Mouse (Mus musculus) neural tube, embryonic 11.5 days (tissue): ENCODE results near the gene Nucks1. TPM values are rescaled to one million over a fixed set of nuclear protein-coding genes. Genes with fewer than 3 reads are reported as not detected.
"Not testable (repeated sequence)": the region's sequence is repeated elsewhere in the genome, so short reads cannot be mapped to it uniquely, and the experiment has no call there.

Experiments used
- ATAC-seq: fragments of 200-750 bp; cut with Nextera tagmentation; 2 replicates; pipeline ENCODE4 v1.8.0; 2017; ENCODE audit warnings: moderate number of reproducible peaks, mild to moderate bottlenecking, moderate TSS enrichment, moderate library complexity; ENCODE audit not compliant: insufficient read depth, low FRiP score, low TSS enrichment
- DNase-seq: peaks from one replicate; pipeline ENCODE4 v3.0.0-alpha.2; 2015; ENCODE audit warnings: low spot score
- H3K27ac ChIP-seq: fragments of 300-500 bp; sonication (generic); 2 replicates; pipeline ENCODE4 v1.5.1; 2014; ENCODE audit warnings: low read depth, mild to moderate bottlenecking, low read length
- H3K27me3 ChIP-seq: fragments of 300-500 bp; sonication (generic); 2 replicates; pipeline ENCODE4 v1.6.1; 2014; ENCODE audit warnings: mild to moderate bottlenecking, low read length, mixed read lengths; ENCODE audit not compliant: control insufficient read depth, insufficient read depth
- H3K36me3 ChIP-seq: fragments of 300-500 bp; sonication (generic); 2 replicates; pipeline ENCODE4 v1.6.1; 2014; ENCODE audit warnings: mild to moderate bottlenecking, low read length, moderate library complexity, mixed read lengths; ENCODE audit not compliant: control insufficient read depth, insufficient read depth
- H3K4me1 ChIP-seq: fragments of 300-500 bp; sonication (generic); 2 replicates; pipeline ENCODE4 v1.6.1; 2014; ENCODE audit warnings: low read length, mixed read lengths; ENCODE audit not compliant: control insufficient read depth, insufficient read depth
- H3K4me2 ChIP-seq: fragments of 300-500 bp; sonication (generic); 2 replicates; pipeline ENCODE4 v1.6.1; 2014; ENCODE audit warnings: low read depth, mild to moderate bottlenecking, moderate library complexity
- H3K4me3 ChIP-seq: fragments of 300-500 bp; sonication (generic); 2 replicates; pipeline ENCODE4 v1.5.1; 2014; ENCODE audit warnings: low read depth, low read length
- H3K9ac ChIP-seq: fragments of 300-500 bp; sonication (generic); 2 replicates; pipeline ENCODE4 v1.6.1; 2014; ENCODE audit warnings: mild to moderate bottlenecking, low read length
- H3K9me3 ChIP-seq: fragments of 300-500 bp; sonication (generic); 2 replicates; pipeline ENCODE4 v1.6.1; 2016; ENCODE audit warnings: low read length; ENCODE audit not compliant: control insufficient read depth
- WGBS: fragments of 180-500 bp; shearing (Covaris S2); extraction: QIAGEN DNeasy Blood & Tissue Kit; methylation state at CpG from one replicate; pipeline ENCODE4 v1.1.7; 2014; 5-methylcytosine and 5-hydroxymethylcytosine counted together
- polyA plus RNA-seq: library from polyadenylated mRNA; unstranded; fragments of >200 nt; fragmentation: Nextera tagmentation; extraction: Ambion mirVana; gene quantifications from 2 replicates; pipeline ENCODE4 v1.2.1, GENCODE M21; 2014

Nucks1 gene
- polyA plus RNA-seq, 1 experiment from 2014 or later: 50.6 TPM

- Histone ChIP-seq H3K4me1 (peaks cover 4% of the 10 kb centered on the region; the same call in 1 of the 2 replicates), H3K4me2 (no peak overlapping the region), H3K4me3 (no peak overlapping the region), H3K36me3 (no peaks in the 10 kb centered on the region), H3K9ac (no peak overlapping the region), H3K9me3 (no peaks in the 10 kb centered on the region), H3K27ac (no peak overlapping the region), H3K27me3 (no peaks in the 10 kb centered on the region)
- DNase-seq (no peak), ATAC-seq (no peak)
- 93% methylated on average over 3 of the region's 3 CpGs for WGBS
Observed at GRCm38 (mm10) chr1:131908456-131908855, 1.9 kb upstream of the Nucks1 start.

- H3K4me3 ChIP-seq, H3K9ac ChIP-seq, H3K27me3 ChIP-seq, H3K9me3 ChIP-seq, H3K36me3 ChIP-seq, H3K27ac ChIP-seq, H3K4me1 ChIP-seq, ATAC-seq, H3K4me2 ChIP-seq, DNase-seq: not testable (repeated sequence)
- 85% methylated on average over 2 of the region's 2 CpGs for WGBS
Observed at GRCm38 (mm10) chr1:131909236-131909635, 1.1 kb upstream of the Nucks1 start.

- Histone ChIP-seq H3K27ac (peak overlapping the region; percentile 94), H3K4me2 (peak overlapping the region; percentile 78), H3K9me3 (no peaks in the 10 kb centered on the region), H3K27me3 (no peaks in the 10 kb centered on the region), H3K4me1 (peaks cover 4% of the 10 kb centered on the region; the same call in 1 of the 2 replicates), H3K4me3 (peak overlapping the region; percentile 88), H3K9ac (peak overlapping the region; percentile 98), H3K36me3 (no peaks in the 10 kb centered on the region)
- peak; percentile 82 for DNase-seq
- peak; percentile 86 for ATAC-seq
- under 1% methylated on average over 49 of the region's 88 CpGs for whole genome bisulfite sequencing
Observed at GRCm38 (mm10) chr1:131910674-131911558, 582 bp downstream of the Nucks1 start.

GRCm38 (mm10) chr1:131917634-131918033 lies 7.3 kb downstream of the Nucks1 start:
- H3K4me1 ChIP-seq: no peaks in the 10 kb centered on the region
- DNase-seq (no peak), ATAC-seq (no peak)
- no peak overlapping the region for H3K27ac ChIP-seq
- H3K4me2 ChIP-seq: no peak overlapping the region
- H3K9ac ChIP-seq: no peak overlapping the region
- 89% methylated on average over 6 of the region's 6 CpGs for WGBS
- peaks cover 6% of the 10 kb centered on the region; the same call in 1 of the 2 replicates for H3K36me3 ChIP-seq
- no peaks in the 10 kb centered on the region for H3K27me3 ChIP-seq
- H3K9me3 ChIP-seq: no peaks in the 10 kb centered on the region
- H3K4me3 ChIP-seq: no peak overlapping the region

GRCm38 (mm10) chr1:131919052-131919451 lies 8.7 kb downstream of the Nucks1 start:
- H3K27ac ChIP-seq: no peak overlapping the region
- no peak for DNase-seq
- no peaks in the 10 kb centered on the region for H3K4me1 ChIP-seq
- 100% methylated on average over 2 of the region's 2 CpGs for WGBS
- ATAC-seq: no peak
- H3K9ac ChIP-seq: no peak overlapping the region
- peaks cover 6% of the 10 kb centered on the region; the same call in 1 of the 2 replicates for H3K36me3 ChIP-seq
- H3K4me2 ChIP-seq: no peak overlapping the region
- no peaks in the 10 kb centered on the region for H3K27me3 ChIP-seq
- no peak overlapping the region for H3K4me3 ChIP-seq
- H3K9me3 ChIP-seq: no peaks in the 10 kb centered on the region

GRCm38 (mm10) chr1:131922100-131922499 lies 11.8 kb downstream of the Nucks1 start:
- Histone ChIP-seq H3K4me1 (no peaks in the 10 kb centered on the region), H3K9me3 (no peaks in the 10 kb centered on the region), H3K4me3 (no peak overlapping the region), H3K4me2 (no peak overlapping the region), H3K9ac (no peak overlapping the region), H3K36me3 (peaks cover 17% of the 10 kb centered on the region), H3K27me3 (no peaks in the 10 kb centered on the region), H3K27ac (no peak overlapping the region)
- 97% methylated on average over 3 of the region's 3 CpGs for WGBS
- ATAC-seq: no peak
- DNase-seq: no peak

GRCm38 (mm10) chr1:131933471-131933870 lies 23.1 kb downstream of the Nucks1 start:
- H3K4me3 ChIP-seq: no peak overlapping the region
- H3K27me3 ChIP-seq: no peaks in the 10 kb centered on the region
- DNase-seq: no peak
- no peaks in the 10 kb centered on the region for H3K9me3 ChIP-seq
- no peaks in the 10 kb centered on the region for H3K4me1 ChIP-seq
- H3K9ac ChIP-seq: no peak overlapping the region
- no peak overlapping the region for H3K27ac ChIP-seq
- H3K36me3 ChIP-seq: peaks cover 20% of the 10 kb centered on the region; the same call in 1 of the 2 replicates
- no peak for ATAC-seq
- 82% methylated on average over 2 of the region's 2 CpGs for WGBS
- H3K4me2 ChIP-seq: no peak overlapping the region

- Histone ChIP-seq H3K4me3 (no peak overlapping the region), H3K27me3 (no peaks in the 10 kb centered on the region), H3K9me3 (no peaks in the 10 kb centered on the region), H3K27ac (no peak overlapping the region), H3K36me3 (no peaks in the 10 kb centered on the region), H3K9ac (no peak overlapping the region), H3K4me2 (no peak overlapping the region), H3K4me1 (peaks cover 6% of the 10 kb centered on the region; the same call in 1 of the 2 replicates)
- DNase-seq: peak; percentile 74
- ATAC-seq: peak; percentile 45
- 67% methylated on average over 6 of the region's 6 CpGs for WGBS
Observed at GRCm38 (mm10) chr1:131937659-131938305, 27.4 kb downstream of the Nucks1 start.
